Mouse (Mus musculus): Measurements from ENCODE around the gene Pacsin2. TPM values are rescaled to one million over a fixed set of nuclear protein-coding genes. Genes with fewer than 3 reads are reported as not detected.
"Not testable (repeated sequence)": the region's sequence is repeated elsewhere in the genome, so short reads cannot be mapped to it uniquely, and the experiment has no call there.

The Pacsin2 gene
- polyA plus RNA-seq, 1 experiment from 2014 or later, result 63.8 TPM

- TF ChIP-seq CTCF (IDR thresholded peaks at IDR 0.05; ENCODE audit: low read depth), result no peak
- no peaks in the 10 kb centered on the region for H3K4me1 ChIP-seq (ENCODE audit: insufficient read depth)
- H3K9ac ChIP-seq, result no peak overlapping the region
- no peak overlapping the region for H3K4me2 ChIP-seq
- H3K27me3 ChIP-seq (ENCODE audit: insufficient read depth, low read length), result no peaks in the 10 kb centered on the region
- 58% methylated on average over 6 of the region's 6 CpGs for WGBS
- H3K4me3 ChIP-seq (ENCODE audit: low read depth, low read length), result no peak overlapping the region
- no peak overlapping the region for H3K27ac ChIP-seq (ENCODE audit: low read depth)
- H3K36me3 ChIP-seq (ENCODE audit: insufficient read depth), result no peaks in the 10 kb centered on the region
- no peaks in the 10 kb centered on the region for H3K9me3 ChIP-seq (ENCODE audit: low read depth, low read length)
- no peak for DNase-seq
- no peak for ATAC-seq (ENCODE audit: insufficient read depth)
Observed at GRCm38 (mm10) chr15:83469279-83469821, 4.9 kb upstream of the Pacsin2 start.

DNA sequence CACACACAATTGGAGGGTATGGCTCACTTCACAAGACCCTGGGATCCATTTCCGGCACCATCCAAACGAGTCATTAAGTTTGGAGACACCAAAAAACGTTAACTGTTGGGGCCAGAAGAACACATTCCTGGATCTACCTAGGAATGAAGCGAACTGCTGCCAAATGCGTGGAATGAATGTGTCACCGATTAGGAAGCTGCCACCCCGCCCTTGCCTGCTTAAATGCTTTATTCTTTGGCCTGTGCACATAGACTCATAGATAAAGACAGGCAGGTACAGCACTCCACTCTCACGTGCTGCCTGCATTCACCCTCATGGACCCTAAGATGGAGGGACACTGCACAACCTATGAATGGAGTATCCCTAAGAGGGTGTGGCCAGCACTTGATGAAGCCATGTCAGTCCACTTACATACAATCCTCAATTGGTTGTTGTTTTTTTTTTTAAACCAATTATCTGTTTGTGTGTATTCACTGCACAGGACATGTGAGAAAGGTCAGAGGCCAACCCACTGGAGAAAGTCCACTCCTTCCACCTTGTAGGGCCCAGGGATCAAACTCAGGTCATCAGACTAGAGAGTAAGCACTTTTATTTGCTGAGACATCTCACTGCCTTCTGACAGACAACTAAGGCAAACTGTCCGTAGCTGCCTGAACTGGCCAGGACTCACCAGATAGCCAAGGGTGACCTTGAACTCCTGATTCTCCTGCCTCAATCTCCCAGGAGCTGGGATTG is 3.0 kb upstream of the Pacsin2 start:
- Histone ChIP-seq H3K4me2 (no peak overlapping the region), H3K36me3 (ENCODE audit: insufficient read depth) (no peaks in the 10 kb centered on the region), H3K9me3 (ENCODE audit: low read depth, low read length) (no peaks in the 10 kb centered on the region), H3K4me3 (ENCODE audit: low read depth, low read length) (no peak overlapping the region), H3K27ac (ENCODE audit: low read depth) (no peak overlapping the region), H3K27me3 (ENCODE audit: insufficient read depth, low read length) (no peaks in the 10 kb centered on the region), H3K9ac (no peak overlapping the region), H3K4me1 (ENCODE audit: insufficient read depth) (peaks cover 8% of the 10 kb centered on the region; the same call in 1 of the 2 replicates)
- TF ChIP-seq CTCF (IDR thresholded peaks at IDR 0.05; ENCODE audit: low read depth), result no peak
- WGBS, result 73% methylated on average over 9 of the region's 9 CpGs
- no peak for ATAC-seq (ENCODE audit: insufficient read depth)
- peak; percentile 24 for DNase-seq

GRCm38 (mm10) chr15:83466331-83466730 is 1.9 kb upstream of the Pacsin2 start:
- no peak for TF ChIP-seq CTCF (IDR thresholded peaks at IDR 0.05; ENCODE audit: low read depth)
- Histone ChIP-seq H3K9me3 (ENCODE audit: low read depth, low read length) (no peaks in the 10 kb centered on the region), H3K9ac (no peak overlapping the region), H3K27me3 (ENCODE audit: insufficient read depth, low read length) (no peaks in the 10 kb centered on the region), H3K36me3 (ENCODE audit: insufficient read depth) (no peaks in the 10 kb centered on the region), H3K4me1 (ENCODE audit: insufficient read depth) (peaks cover 8% of the 10 kb centered on the region; the same call in 1 of the 2 replicates), H3K4me2 (no peak overlapping the region), H3K4me3 (ENCODE audit: low read depth, low read length) (no peak overlapping the region), H3K27ac (ENCODE audit: low read depth) (no peak overlapping the region)
- WGBS, result 58% methylated on average over 4 of the region's 4 CpGs
- DNase-seq, result no peak
- ATAC-seq (ENCODE audit: insufficient read depth), result no peak

DNA sequence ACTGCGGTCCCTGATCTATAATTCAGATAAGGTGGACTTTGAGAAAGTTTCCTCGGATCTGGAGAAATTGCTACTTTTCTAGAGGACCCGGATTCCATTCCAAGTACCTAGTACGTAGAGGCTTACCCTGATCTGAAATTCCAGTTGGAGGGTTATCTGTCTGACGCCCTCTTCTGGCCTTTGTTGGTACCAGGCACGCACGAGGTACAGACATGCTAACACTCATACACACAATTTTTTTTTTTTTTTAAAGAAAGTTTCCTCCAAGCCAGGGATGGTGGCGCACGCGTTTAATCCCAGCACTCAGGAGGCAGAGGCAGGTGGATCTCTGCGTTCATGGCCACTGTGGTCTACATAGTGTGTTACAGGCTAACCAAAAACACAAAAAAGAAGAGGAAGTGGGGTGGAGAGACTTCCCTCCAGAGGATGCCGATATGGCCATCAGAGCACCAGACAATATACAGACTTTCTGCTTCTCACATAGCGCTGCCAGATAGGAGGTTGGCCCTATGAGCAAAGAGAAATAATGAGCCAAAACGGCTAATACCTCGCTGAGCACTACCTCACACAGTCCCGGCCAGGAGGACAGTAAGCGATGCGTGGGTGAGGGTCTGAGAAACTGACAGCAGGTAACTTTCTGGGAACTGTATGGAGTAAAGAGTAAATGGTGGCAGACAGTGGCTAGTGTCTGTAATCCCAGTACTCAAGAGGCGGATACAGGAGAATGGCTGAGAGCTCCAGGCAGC is 672 bp upstream of the Pacsin2 start:
- Histone ChIP-seq H3K27me3 (ENCODE audit: insufficient read depth, low read length) (no peaks in the 10 kb centered on the region), H3K4me3 (ENCODE audit: low read depth, low read length) (peak overlapping the region; percentile 75), H3K9ac (no peak overlapping the region), H3K4me2 (peak overlapping the region; percentile 46), H3K9me3 (ENCODE audit: low read depth, low read length) (no peaks in the 10 kb centered on the region), H3K36me3 (ENCODE audit: insufficient read depth) (no peaks in the 10 kb centered on the region), H3K27ac (ENCODE audit: low read depth) (no peak overlapping the region), H3K4me1 (ENCODE audit: insufficient read depth) (peaks cover 8% of the 10 kb centered on the region; the same call in 1 of the 2 replicates)
- DNase-seq (no peak), ATAC-seq (ENCODE audit: insufficient read depth) (no peak)
- TF ChIP-seq CTCF (IDR thresholded peaks at IDR 0.05; ENCODE audit: low read depth), result peak; percentile 44
- WGBS, result 72% methylated on average over 19 of the region's 19 CpGs

GRCm38 (mm10) chr15:83463369-83464082 is 880 bp downstream of the Pacsin2 start:
- Histone ChIP-seq H3K27ac (ENCODE audit: low read depth) (peak overlapping the region; percentile 76; the same call in 1 of the 2 replicates), H3K27me3 (ENCODE audit: insufficient read depth, low read length) (no peaks in the 10 kb centered on the region), H3K36me3 (ENCODE audit: insufficient read depth) (no peaks in the 10 kb centered on the region), H3K4me2 (peak overlapping the region; percentile 96), H3K4me3 (ENCODE audit: low read depth, low read length) (peak overlapping the region; percentile 75), H3K4me1 (ENCODE audit: insufficient read depth) (peaks cover 8% of the 10 kb centered on the region; the same call in 1 of the 2 replicates), H3K9ac (peak overlapping the region; percentile 76), H3K9me3 (ENCODE audit: low read depth, low read length) (no peaks in the 10 kb centered on the region)
- no peak for TF ChIP-seq CTCF (IDR thresholded peaks at IDR 0.05; ENCODE audit: low read depth)
- 5% methylated on average over 17 of the region's 17 CpGs for WGBS
- ATAC-seq (ENCODE audit: insufficient read depth), result no peak
- peak; percentile 44 for DNase-seq

DNA sequence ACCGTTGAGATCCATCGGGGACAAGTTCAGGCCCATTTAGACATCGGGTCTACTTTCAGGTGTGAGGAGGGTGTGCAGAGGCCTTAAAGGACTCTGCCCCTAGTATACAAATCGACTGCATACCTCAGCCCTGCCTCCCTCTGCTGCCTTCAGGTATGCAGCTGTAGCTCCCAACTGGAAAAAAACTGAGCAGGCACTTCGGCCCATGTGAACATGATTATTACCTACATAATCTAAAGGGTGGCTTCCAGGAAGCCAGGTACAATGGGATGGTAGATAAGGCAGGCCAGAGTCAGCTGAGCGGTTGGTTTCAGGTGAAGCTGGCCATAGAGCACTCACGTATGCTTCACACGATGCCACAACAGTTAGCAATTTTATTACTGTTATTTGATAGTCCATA is 2.1 kb downstream of the Pacsin2 start:
- not testable (repeated sequence) for H3K9me3 ChIP-seq (ENCODE audit: low read depth, low read length); H3K4me1 ChIP-seq (ENCODE audit: insufficient read depth); H3K4me3 ChIP-seq (ENCODE audit: low read depth, low read length); H3K9ac ChIP-seq; H3K27ac ChIP-seq (ENCODE audit: low read depth); H3K27me3 ChIP-seq (ENCODE audit: insufficient read depth, low read length); ATAC-seq (ENCODE audit: insufficient read depth); H3K36me3 ChIP-seq (ENCODE audit: insufficient read depth); DNase-seq
- peak overlapping the region; percentile 96 for H3K4me2 ChIP-seq
- WGBS, result 82% methylated on average over 8 of the region's 8 CpGs
